Mouse (Mus musculus) midbrain, embryonic 11.5 days (tissue): Measurements from ENCODE around the gene Foxp1. TPM values are rescaled to one million over a fixed set of nuclear protein-coding genes. Genes with fewer than 3 reads are reported as not detected.
A peak's percentile ranks its signal among the peaks of the same experiment; 100 is the strongest.

Experiments used
- ATAC-seq: fragments of 200-750 bp; cut with Nextera tagmentation; 2 replicates; pipeline ENCODE4 v1.8.0; 2017; ENCODE audit warnings: moderate TSS enrichment, moderate library complexity; ENCODE audit not compliant: low FRiP score
- DNase-seq: peaks from one replicate; pipeline ENCODE4 v3.0.0; 2015; ENCODE audit warnings: low spot score; ENCODE audit errors: missing footprints
- H3K27ac ChIP-seq: fragments of 300-500 bp; sonication (generic); 2 replicates; pipeline ENCODE4 v1.5.1; 2014; ENCODE audit warnings: low read depth, low read length
- H3K27me3 ChIP-seq: fragments of 300-500 bp; sonication (generic); 2 replicates; pipeline ENCODE4 v1.6.1; 2014; ENCODE audit warnings: mild to moderate bottlenecking, low read length, moderate library complexity, mixed read lengths; ENCODE audit not compliant: control insufficient read depth, insufficient read depth
- H3K36me3 ChIP-seq: fragments of 300-500 bp; sonication (generic); 2 replicates; pipeline ENCODE4 v1.6.1; 2014; ENCODE audit warnings: mild to moderate bottlenecking, low read length, moderate library complexity, mixed read lengths; ENCODE audit not compliant: control insufficient read depth, insufficient read depth
- H3K4me1 ChIP-seq: fragments of 300-500 bp; sonication (generic); 2 replicates; pipeline ENCODE4 v1.6.1; 2014; ENCODE audit warnings: low read length; ENCODE audit not compliant: control insufficient read depth, insufficient read depth
- H3K4me2 ChIP-seq: fragments of 300-500 bp; sonication (generic); 2 replicates; pipeline ENCODE4 v1.6.1; 2014; ENCODE audit warnings: mild to moderate bottlenecking, moderate library complexity
- H3K4me3 ChIP-seq: fragments of 300-500 bp; sonication (generic); 2 replicates; pipeline ENCODE4 v1.5.1; 2014; ENCODE audit warnings: low read depth, low read length
- H3K9ac ChIP-seq: fragments of 300-500 bp; sonication (generic); 2 replicates; pipeline ENCODE4 v1.6.1; 2014; ENCODE audit warnings: low read length
- H3K9me3 ChIP-seq: fragments of 300-500 bp; sonication (generic); 2 replicates; pipeline ENCODE4 v1.6.1; 2016; ENCODE audit warnings: low read length; ENCODE audit not compliant: control insufficient read depth
- WGBS: fragments of 180-500 bp; shearing (Covaris S2); extraction: QIAGEN DNeasy Blood & Tissue Kit; methylation state at CpG from one replicate; pipeline ENCODE4 v1.1.7; 2014; 5-methylcytosine and 5-hydroxymethylcytosine counted together
- polyA plus RNA-seq: library from polyadenylated mRNA; unstranded; fragments of >200 nt; fragmentation: Nextera tagmentation; extraction: Ambion mirVana; gene quantifications from 2 replicates; pipeline ENCODE4 v1.2.1, GENCODE M21; 2014

Gene Foxp1
- polyA plus RNA-seq, 1 experiment from 2014 or later: 86.2 TPM

DNA sequence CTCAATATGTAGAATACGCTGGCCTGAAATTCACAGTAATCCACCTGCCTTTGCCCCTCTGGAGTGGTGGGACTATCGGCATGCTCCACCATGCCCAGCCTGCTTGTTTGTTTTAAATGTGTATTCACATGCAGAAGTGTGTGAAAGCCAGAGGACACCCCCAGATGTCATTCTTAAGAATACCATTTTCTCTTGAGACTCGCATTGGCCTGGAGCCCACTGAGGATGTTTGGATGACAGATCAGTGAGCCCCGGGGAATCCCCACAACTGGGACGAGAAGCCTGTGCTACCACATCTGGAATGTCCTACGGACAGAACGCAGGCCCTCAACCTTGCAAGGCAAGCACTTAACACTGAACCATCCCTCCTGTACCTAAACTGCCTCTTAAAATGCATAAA lies 479.3 kb downstream of the Foxp1 start:
- Histone ChIP-seq H3K9ac (no peak overlapping the region), H3K27me3 (no peaks in the 10 kb centered on the region), H3K4me3 (no peak overlapping the region), H3K27ac (no peak overlapping the region), H3K4me1 (peaks cover 2% of the 10 kb centered on the region; the same call in 1 of the 2 replicates), H3K4me2 (no peak overlapping the region), H3K36me3 (no peaks in the 10 kb centered on the region), H3K9me3 (no peaks in the 10 kb centered on the region)
- DNase-seq: no peak
- 78% methylated on average over 7 of the region's 7 CpGs for WGBS
- ATAC-seq: no peak

DNA sequence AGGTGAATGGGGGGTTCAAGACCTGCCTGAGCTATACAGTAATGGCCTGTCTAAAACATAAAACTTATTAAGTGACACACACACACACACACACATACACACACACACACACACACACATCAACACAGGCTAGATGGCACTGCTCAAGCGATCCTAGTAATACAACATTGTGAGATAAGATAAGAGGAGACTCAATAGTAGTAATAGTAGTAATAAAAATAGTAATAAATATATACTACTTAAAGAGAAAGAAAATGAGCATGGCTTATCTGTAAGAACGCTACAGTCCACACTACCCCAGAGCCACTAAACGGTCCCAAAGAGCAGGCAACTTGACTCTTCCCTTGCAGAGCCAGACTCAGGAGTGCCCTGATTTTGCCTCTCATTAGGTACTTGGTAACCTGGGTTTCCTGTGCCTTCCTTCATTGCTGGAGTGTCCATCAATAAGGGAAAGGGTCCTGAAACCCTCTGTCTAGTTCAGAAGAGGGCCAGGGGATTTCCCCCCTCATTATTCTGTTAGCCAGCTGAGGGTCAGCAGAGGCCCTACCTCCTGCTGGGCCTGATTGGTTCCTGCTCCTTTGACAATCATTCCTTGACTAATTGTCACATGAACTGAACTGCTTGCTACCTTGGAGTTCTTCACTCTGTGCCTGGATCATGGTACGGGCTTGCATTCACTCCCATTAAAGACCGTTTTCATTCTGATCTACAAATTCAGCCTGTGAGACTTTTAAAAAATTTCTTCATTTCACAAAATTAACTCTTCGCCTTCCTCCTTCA lies 480.2 kb downstream of the Foxp1 start:
- H3K27ac ChIP-seq: no peak overlapping the region
- H3K4me3 ChIP-seq: no peak overlapping the region
- H3K9ac ChIP-seq: no peak overlapping the region
- H3K4me2 ChIP-seq: no peak overlapping the region
- WGBS: 71% methylated on average over 6 of the region's 6 CpGs
- DNase-seq (no peak), ATAC-seq (no peak)
- no peaks in the 10 kb centered on the region for H3K9me3 ChIP-seq
- H3K27me3 ChIP-seq: no peaks in the 10 kb centered on the region
- no peaks in the 10 kb centered on the region for H3K36me3 ChIP-seq
- H3K4me1 ChIP-seq: peaks cover 2% of the 10 kb centered on the region; the same call in 1 of the 2 replicates

DNA sequence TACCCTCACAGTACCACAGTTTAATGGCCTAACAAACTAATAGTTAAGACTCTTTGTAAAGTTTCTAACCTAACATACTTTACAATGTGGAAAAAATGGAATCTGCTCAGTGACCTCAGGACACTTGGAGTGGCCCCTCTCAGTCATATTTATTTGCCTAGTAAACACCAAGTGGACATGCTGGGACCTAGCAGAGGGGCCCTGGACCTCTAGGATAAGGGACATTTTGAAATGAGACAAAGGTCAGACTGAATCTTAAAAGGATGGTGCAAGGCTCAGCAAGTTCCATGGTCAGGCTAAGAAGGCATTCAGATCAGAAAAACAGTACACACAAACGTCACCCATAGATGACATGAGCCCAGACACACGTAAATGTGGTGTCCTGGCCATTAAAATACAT lies 483.5 kb downstream of the Foxp1 start:
- DNase-seq: no peak
- 84% methylated on average over 2 of the region's 2 CpGs for WGBS
- no peak overlapping the region for H3K9ac ChIP-seq
- no peak for ATAC-seq
- no peak overlapping the region for H3K4me3 ChIP-seq
- H3K4me1 ChIP-seq: peaks cover 2% of the 10 kb centered on the region; the same call in 1 of the 2 replicates
- H3K27me3 ChIP-seq: no peaks in the 10 kb centered on the region
- no peak overlapping the region for H3K27ac ChIP-seq
- no peak overlapping the region for H3K4me2 ChIP-seq
- no peaks in the 10 kb centered on the region for H3K36me3 ChIP-seq
- H3K9me3 ChIP-seq: no peaks in the 10 kb centered on the region

GRCm38 (mm10) chr6:99035459-99036375 lies 486.8 kb downstream of the Foxp1 start:
- WGBS: 88% methylated on average over 8 of the region's 8 CpGs
- no peak for DNase-seq
- no peak overlapping the region for H3K27ac ChIP-seq
- no peaks in the 10 kb centered on the region for H3K36me3 ChIP-seq
- peaks cover 5% of the 10 kb centered on the region; the same call in 1 of the 2 replicates for H3K4me1 ChIP-seq
- H3K4me3 ChIP-seq: no peak overlapping the region
- no peak overlapping the region for H3K9ac ChIP-seq
- H3K4me2 ChIP-seq: no peak overlapping the region
- ATAC-seq: no peak
- no peaks in the 10 kb centered on the region for H3K9me3 ChIP-seq
- no peaks in the 10 kb centered on the region for H3K27me3 ChIP-seq

DNA sequence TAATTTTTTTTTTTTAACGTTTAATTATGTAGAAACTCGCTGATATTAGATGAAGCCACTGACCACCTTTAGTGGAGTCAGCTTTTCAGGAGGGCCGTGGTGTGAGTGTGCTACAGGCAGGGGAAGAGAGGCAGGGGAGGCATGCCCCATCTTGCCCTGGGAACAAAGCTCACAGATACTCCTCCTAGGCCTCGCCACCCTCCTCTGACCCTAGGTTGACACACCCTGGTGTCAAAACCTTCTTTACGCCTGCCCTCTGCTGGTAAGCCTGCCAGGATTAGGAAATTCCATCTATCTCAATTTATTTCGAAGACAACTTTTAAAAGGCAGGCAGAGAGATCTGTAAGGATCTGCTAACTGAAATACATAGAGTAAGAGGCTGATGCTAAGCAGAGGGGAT lies 489.5 kb downstream of the Foxp1 start:
- Histone ChIP-seq H3K9me3 (no peaks in the 10 kb centered on the region), H3K4me2 (no peak overlapping the region), H3K4me1 (peaks cover 9% of the 10 kb centered on the region), H3K27me3 (no peaks in the 10 kb centered on the region), H3K27ac (no peak overlapping the region), H3K9ac (no peak overlapping the region), H3K36me3 (no peaks in the 10 kb centered on the region), H3K4me3 (no peak overlapping the region)
- 38% methylated on average over 6 of the region's 6 CpGs for WGBS
- ATAC-seq (no peak), DNase-seq (no peak)

GRCm38 (mm10) chr6:99031321-99031903 lies 491.1 kb downstream of the Foxp1 start:
- Histone ChIP-seq H3K4me2 (no peak overlapping the region), H3K27ac (no peak overlapping the region), H3K27me3 (no peaks in the 10 kb centered on the region), H3K9me3 (no peaks in the 10 kb centered on the region), H3K9ac (no peak overlapping the region), H3K4me3 (no peak overlapping the region), H3K4me1 (peaks cover 15% of the 10 kb centered on the region), H3K36me3 (no peaks in the 10 kb centered on the region)
- ATAC-seq: no peak
- DNase-seq: no peak
- WGBS: 89% methylated on average over 9 of the region's 9 CpGs

GRCm38 (mm10) chr6:99030251-99030650 lies 492.3 kb downstream of the Foxp1 start:
- Histone ChIP-seq H3K27ac (no peak overlapping the region), H3K4me3 (no peak overlapping the region), H3K4me1 (peaks cover 25% of the 10 kb centered on the region), H3K36me3 (no peaks in the 10 kb centered on the region), H3K9me3 (no peaks in the 10 kb centered on the region), H3K4me2 (no peak overlapping the region), H3K27me3 (no peaks in the 10 kb centered on the region), H3K9ac (no peak overlapping the region)
- DNase-seq (peak; percentile 91), ATAC-seq (no peak)
- 32% methylated on average over 6 of the region's 6 CpGs for WGBS

DNA sequence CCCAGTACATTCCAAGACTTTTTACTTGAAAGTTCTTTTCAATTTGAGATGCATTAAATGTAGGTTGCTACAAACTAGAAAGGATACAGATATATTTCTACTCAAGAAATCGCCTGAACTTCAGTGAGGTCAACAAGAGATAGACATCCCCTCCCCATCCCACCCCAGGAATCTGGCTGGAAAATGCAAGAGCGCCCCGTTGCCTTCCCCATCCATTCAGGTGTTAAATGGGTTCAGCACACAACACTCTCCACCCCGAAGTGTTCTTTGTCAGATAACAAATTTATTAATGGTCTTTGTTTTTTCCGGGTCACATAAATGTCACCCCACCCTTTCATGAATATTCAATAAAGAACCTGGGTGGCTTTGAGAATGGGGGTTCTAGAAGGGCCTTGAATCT lies 493.1 kb downstream of the Foxp1 start:
- WGBS: 12% methylated on average over 5 of the region's 5 CpGs

GRCm38 (mm10) chr6:99028989-99029305 lies 493.6 kb downstream of the Foxp1 start:
- ATAC-seq (no peak), DNase-seq (no peak)
- Histone ChIP-seq H3K27ac (peak overlapping the region; percentile 90), H3K4me3 (peak overlapping the region; percentile 67), H3K9me3 (no peaks in the 10 kb centered on the region), H3K27me3 (no peaks in the 10 kb centered on the region), H3K4me2 (peak overlapping the region; percentile 62), H3K36me3 (no peaks in the 10 kb centered on the region), H3K9ac (peak overlapping the region; percentile 88), H3K4me1 (peaks cover 37% of the 10 kb centered on the region)
- whole genome bisulfite sequencing: 1% methylated on average over 6 of the region's 6 CpGs

More for the DNA sequence above, 493.1 kb downstream of the Foxp1 start:
- ATAC-seq: no peak
- Histone ChIP-seq H3K27ac (no peak overlapping the region), H3K36me3 (no peaks in the 10 kb centered on the region), H3K9ac (no peak overlapping the region), H3K4me1 (peaks cover 33% of the 10 kb centered on the region), H3K4me3 (no peak overlapping the region), H3K27me3 (no peaks in the 10 kb centered on the region), H3K9me3 (no peaks in the 10 kb centered on the region), H3K4me2 (no peak overlapping the region)
- DNase-seq: no peak
